Mouse (Mus musculus) yolk sac, embryonic 10.5 days (tissue): ENCODE results near the gene Myh11.
"Not testable (repeated sequence)": the region's sequence is repeated elsewhere in the genome, so short reads cannot be mapped to it uniquely, and the experiment has no call there.

Experiments
- DNase-seq: peaks from one replicate; pipeline ENCODE4 v3.0.0-alpha.2; 2017; ENCODE audit warnings: low spot score

Gene Myh11

DNA sequence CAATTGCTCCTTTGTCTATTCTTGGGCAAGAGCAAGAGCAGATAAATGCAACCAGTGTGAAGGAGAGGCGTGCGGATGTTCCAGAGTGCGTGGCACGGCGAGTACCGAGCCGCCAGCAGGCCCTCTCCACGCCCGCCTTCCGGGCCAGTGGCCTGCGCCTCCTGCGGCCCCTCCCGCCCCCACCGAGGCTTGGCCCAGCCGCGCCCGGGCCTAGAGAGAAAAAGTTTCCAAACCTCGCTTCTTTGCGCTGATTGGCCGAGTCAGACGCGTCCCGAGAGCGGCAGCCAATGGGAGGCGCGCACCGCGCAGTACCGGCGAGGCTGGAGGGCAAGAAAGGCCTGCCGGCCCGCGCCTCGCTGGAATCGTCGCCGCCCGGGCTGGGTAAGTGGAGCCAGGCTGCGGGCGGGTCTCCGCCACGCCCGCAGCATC lies 128.2 kb downstream of the Myh11 start, which contains the start of the genes Nde1 and Marf1:
Gene Nde1 (plus strand): TSS at position 288 of the 429 bp plus-strand sequence.
Gene Marf1 (minus strand): TSS at position 364 of the 429 bp plus-strand sequence.
- DNase-seq: peak; percentile 94

DNA sequence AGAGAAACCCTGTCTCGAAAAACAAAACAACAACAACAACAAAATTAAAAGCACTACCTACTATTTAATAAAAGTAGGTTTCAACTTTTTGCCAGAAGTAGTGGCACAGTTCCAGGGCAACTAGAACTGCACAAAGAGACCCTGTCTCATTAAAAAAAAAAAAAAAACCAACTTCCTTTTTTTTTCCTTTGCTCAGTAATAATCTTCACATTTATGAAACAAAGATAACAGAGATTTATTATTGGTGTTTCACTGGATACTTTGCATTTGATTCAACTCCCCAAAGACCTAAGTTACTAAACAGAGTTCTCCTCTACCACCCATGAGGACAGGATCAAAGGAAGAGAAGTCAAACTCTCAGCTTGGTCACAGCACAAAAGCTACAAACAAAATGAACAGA lies 130.2 kb downstream of the Myh11 start:
- DNase-seq: no peak

DNA sequence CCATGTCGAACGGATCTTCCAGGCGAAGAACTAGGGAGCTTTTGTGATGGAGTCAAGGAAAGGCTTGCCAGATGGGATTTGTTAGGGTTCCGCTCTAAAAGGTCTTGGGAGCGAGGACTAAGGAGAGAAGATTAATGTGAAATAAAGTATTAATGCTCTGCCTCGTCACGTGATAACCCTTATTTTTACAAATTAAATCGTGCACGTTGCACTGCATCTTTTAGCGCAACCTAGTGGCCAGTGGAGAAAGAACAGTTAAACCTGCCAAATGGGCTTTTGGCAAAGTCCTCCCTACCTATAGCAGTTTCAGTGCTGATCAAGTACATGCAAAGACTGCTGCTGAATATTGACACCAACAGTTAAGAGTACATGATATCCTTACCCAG lies 131.4 kb downstream of the Myh11 start:
- DNase-seq: no peak

DNA sequence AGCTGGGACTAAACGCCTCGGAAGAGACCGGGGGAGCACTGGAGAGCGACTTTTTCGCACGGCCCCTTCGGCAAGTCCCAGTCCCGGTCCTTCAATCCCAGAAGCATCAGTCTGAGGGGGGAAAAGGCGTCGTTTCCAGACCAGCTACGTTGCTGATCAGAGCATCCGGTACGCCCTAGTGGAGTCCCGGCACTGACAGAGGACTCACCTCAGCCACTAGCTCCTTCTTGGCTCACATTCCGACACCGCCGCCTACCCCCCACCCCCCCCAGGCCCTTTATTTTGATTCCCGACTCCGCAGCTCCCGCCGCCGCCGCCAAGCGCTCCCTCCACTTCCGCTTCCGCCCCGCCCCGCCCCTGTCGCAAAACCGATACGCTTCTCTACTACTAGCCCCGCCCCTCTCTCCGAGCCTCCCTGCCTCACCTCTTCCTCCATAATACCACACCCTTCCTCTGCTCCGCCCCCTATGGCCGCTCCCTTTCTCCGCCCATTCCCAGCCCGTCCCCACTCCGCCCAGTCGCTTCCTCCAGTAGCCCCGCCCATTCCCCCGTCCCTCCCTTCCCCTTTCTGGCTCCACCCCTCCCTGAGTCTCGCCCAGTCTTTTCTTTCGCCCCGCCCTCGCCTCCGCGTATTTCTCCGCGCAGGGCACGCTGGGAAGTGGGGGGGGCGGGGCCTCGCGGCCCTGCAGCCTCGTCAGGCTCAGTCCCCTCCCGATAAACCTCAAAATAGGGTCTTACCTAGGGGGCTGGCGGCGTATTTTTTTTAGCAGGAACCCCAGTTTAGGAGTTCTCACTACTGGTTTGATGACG lies 132.0 kb downstream of the Myh11 start:
- DNase-seq: peak; percentile 100

DNA sequence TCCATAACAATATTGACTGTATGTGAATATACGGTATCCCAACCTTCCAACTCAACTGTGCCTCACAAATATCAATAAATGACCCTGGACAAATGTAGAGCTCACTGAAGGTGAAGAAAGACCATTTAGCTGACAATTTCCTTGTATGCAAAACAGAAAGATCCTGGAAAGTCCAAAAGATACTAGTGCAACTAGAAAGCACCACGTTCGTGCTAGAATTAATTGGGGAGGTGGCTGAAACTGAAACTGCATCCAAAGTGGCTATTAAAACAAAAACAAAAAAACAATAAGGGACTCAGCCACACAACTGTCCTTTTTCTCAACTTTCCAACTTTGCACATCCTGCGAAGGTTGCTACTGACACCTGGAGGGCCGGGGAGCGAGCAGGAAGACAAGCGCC lies 132.6 kb downstream of the Myh11 start:
- DNase-seq: no peak

DNA sequence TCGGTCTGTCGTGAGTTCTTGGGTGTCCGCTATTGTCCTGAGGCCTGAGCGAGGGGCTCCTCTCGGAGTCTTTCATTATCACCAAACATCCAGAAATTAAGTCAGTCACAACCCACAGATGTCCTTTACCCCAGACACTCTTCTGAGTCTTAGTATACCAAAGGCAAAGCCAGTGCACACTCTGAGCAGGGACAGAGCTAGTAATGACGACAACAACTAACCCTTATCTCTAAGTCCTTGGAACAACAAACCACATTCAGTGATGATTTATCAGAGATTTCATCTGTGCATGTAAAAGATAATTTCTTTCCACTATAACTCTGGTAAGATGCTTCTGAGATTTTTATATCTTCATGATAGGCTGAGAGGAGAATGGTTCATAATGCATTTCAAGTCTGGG lies 134.9 kb downstream of the Myh11 start:
- no peak for DNase-seq

DNA sequence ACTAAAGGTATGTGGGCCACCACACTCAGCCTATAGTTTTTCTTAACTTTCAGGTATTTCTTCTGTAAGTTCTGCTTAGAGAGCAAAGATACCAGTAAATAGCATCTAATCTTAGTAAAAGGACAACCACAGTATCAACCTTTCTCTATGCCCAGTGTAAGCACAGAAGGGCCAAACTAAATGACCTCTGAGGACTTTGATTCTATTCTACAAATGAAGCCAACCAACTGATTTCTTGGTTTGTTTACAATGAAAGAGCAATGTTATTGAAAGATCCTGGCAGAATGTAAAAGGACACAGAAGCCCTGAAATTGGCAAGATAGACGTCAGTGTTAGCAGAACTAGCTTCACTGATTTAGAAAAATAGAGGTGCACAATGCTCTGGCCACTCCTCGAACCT lies 135.5 kb downstream of the Myh11 start:
- DNase-seq: not testable (repeated sequence)

DNA sequence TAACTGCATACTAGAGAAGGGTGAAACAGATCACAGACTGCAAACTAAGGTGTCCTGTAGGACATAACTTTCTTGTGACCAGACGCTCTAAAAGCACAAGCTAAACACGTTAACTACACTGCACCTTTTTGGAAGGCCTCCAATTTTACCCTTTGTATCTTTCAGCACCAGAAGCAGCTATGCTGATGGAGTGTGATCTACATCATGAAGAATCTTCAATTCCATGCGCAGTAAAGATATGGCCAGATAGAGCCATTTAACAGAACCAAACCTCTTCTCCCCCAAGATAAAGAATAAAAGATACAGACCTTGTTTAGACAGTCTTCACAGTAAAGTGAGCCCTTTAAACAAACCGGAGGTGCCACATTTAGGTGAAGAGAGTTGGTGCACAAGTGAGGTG lies 139.5 kb downstream of the Myh11 start:
- no peak for DNase-seq

DNA sequence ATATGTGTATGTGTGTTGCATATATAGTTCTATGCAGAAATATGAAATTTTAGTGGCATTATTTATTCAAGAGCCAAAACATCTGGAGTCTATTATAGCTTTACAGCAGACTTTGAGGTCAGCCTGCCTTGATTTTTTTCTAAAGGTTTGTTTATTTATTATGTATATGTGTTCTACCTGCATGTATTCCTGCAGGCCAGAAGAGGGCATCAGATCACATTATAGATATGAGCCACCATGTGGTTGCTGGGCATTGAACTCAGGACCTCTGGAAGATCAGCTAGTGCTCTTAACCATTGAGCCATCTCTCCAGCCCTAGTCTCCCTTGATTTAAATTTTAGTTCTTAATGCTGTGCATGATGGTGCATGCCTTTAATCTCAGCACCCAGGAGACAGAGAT lies 143.5 kb downstream of the Myh11 start:
- no peak for DNase-seq
